Mouse (Mus musculus): ENCODE measurements at regions not wholly inside any gene's neighbourhood (a gene's known extent, or its start where the extent isn't known, plus 50 kb on each side); places are given as distances from the start of the nearest gene placed in this dataset.

- H3K4me1 ChIP-seq (ENCODE audit: control insufficient read depth, insufficient read depth, low read length): peaks cover 2% of the 10 kb centered on the region; the same call in 1 of the 2 replicates
- H3K4me3 ChIP-seq (ENCODE audit: insufficient read depth, low read depth, low read length): no peak overlapping the region
- H3K27me3 ChIP-seq (ENCODE audit: control insufficient read depth, insufficient read depth, low read length): no peaks in the 10 kb centered on the region
- H3K27ac ChIP-seq (replicated peaks; ENCODE audit: insufficient read depth, low read depth, low read length): no peak overlapping the region
- H3K79me2 ChIP-seq (ENCODE audit: control insufficient read depth, insufficient read depth, low read length): no peaks in the 10 kb centered on the region
- WGBS: 55% methylated on average over 6 of the region's 6 CpGs
- TF ChIP-seq CTCF (IDR thresholded peaks at IDR 0.05; ENCODE audit: low read depth, low read length) (no peak), POLR2A (IDR thresholded peaks at IDR 0.05; ENCODE audit: extremely low read depth, insufficient read depth, low read length) (no peak)
- H3K9ac ChIP-seq (ENCODE audit: low read depth, low read length): no peak overlapping the region
- no peaks in the 10 kb centered on the region for H3K36me3 ChIP-seq (ENCODE audit: control insufficient read depth, insufficient read depth, low read length)
- DNase-seq (ENCODE audit: extremely low read depth, low read depth, low spot score): peak; percentile 41
Observed at GRCm38 (mm10) chr13:97376232-97376523, 135.3 kb downstream of the Enc1 start.

GRCm38 (mm10) chr13:97375501-97376231 is 134.8 kb downstream of the Enc1 start:
- H3K36me3 ChIP-seq (ENCODE audit: control insufficient read depth, insufficient read depth, low read length): no peaks in the 10 kb centered on the region
- no peak overlapping the region for H3K27ac ChIP-seq (replicated peaks; ENCODE audit: insufficient read depth, low read depth, low read length)
- no peak for TF ChIP-seq CTCF (IDR thresholded peaks at IDR 0.05; ENCODE audit: low read depth, low read length)
- no peak for TF ChIP-seq POLR2A (IDR thresholded peaks at IDR 0.05; ENCODE audit: extremely low read depth, insufficient read depth, low read length)
- no peak overlapping the region for H3K4me3 ChIP-seq (ENCODE audit: insufficient read depth, low read depth, low read length)
- H3K9ac ChIP-seq (ENCODE audit: low read depth, low read length): no peak overlapping the region
- peak; percentile 95 for DNase-seq (ENCODE audit: extremely low read depth, low read depth, low spot score)
- peaks cover 2% of the 10 kb centered on the region; the same call in 1 of the 2 replicates for H3K4me1 ChIP-seq (ENCODE audit: control insufficient read depth, insufficient read depth, low read length)
- WGBS: 24% methylated on average over 14 of the region's 14 CpGs
- H3K79me2 ChIP-seq (ENCODE audit: control insufficient read depth, insufficient read depth, low read length): no peaks in the 10 kb centered on the region
- H3K27me3 ChIP-seq (ENCODE audit: control insufficient read depth, insufficient read depth, low read length): no peaks in the 10 kb centered on the region

- Histone ChIP-seq H3K4me3 (ENCODE audit: insufficient read depth, low read depth, low read length) (no peak overlapping the region), H3K9ac (ENCODE audit: low read depth, low read length) (no peak overlapping the region), H3K27me3 (ENCODE audit: control insufficient read depth, insufficient read depth, low read length) (no peaks in the 10 kb centered on the region), H3K79me2 (ENCODE audit: control insufficient read depth, insufficient read depth, low read length) (no peaks in the 10 kb centered on the region), H3K36me3 (ENCODE audit: control insufficient read depth, insufficient read depth, low read length) (no peaks in the 10 kb centered on the region), H3K27ac (replicated peaks; ENCODE audit: insufficient read depth, low read depth, low read length) (no peak overlapping the region), H3K4me1 (ENCODE audit: control insufficient read depth, insufficient read depth, low read length) (peaks cover 2% of the 10 kb centered on the region; the same call in 1 of the 2 replicates)
- WGBS: 57% methylated on average over 7 of the region's 7 CpGs
- TF ChIP-seq POLR2A (IDR thresholded peaks at IDR 0.05; ENCODE audit: extremely low read depth, insufficient read depth, low read length) (no peak), CTCF (IDR thresholded peaks at IDR 0.05; ENCODE audit: low read depth, low read length) (no peak)
- DNase-seq (ENCODE audit: extremely low read depth, low read depth, low spot score): no peak
Observed at GRCm38 (mm10) chr13:97372348-97372747, 131.4 kb downstream of the Enc1 start.

DNA sequence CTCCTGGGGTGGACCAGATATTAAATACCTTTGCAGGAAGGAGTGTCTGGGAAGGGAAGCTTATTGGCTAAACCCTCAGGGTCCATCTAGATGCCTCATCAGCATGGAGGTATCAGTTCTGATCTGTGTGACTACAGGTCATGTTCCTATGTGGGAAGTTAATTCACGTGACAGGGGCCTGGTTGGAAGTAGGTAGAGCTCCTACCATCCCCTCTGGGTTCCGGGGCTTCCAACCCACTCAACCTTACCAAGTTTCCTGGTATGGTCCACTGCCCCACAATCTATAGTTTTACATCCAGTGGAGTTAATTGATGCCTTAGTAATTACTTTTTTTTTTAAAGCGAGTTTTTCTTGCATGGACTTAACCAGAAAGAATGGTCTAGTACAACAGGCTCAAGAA is 130.3 kb downstream of the Enc1 start:
- Histone ChIP-seq H3K27ac (replicated peaks; ENCODE audit: insufficient read depth, low read depth, low read length) (no peak overlapping the region), H3K27me3 (ENCODE audit: control insufficient read depth, insufficient read depth, low read length) (no peaks in the 10 kb centered on the region), H3K36me3 (ENCODE audit: control insufficient read depth, insufficient read depth, low read length) (no peaks in the 10 kb centered on the region), H3K79me2 (ENCODE audit: control insufficient read depth, insufficient read depth, low read length) (no peaks in the 10 kb centered on the region), H3K9ac (ENCODE audit: low read depth, low read length) (no peak overlapping the region), H3K4me3 (ENCODE audit: insufficient read depth, low read depth, low read length) (no peak overlapping the region), H3K4me1 (ENCODE audit: control insufficient read depth, insufficient read depth, low read length) (peaks cover under 1% of the 10 kb centered on the region; the same call in 1 of the 2 replicates)
- no peak for TF ChIP-seq CTCF (IDR thresholded peaks at IDR 0.05; ENCODE audit: low read depth, low read length)
- no peak for TF ChIP-seq POLR2A (IDR thresholded peaks at IDR 0.05; ENCODE audit: extremely low read depth, insufficient read depth, low read length)
- no peak for DNase-seq (ENCODE audit: extremely low read depth, low read depth, low spot score)
- WGBS: 97% methylated on average over 3 of the region's 3 CpGs

- TF ChIP-seq POLR2A (IDR thresholded peaks at IDR 0.05; ENCODE audit: extremely low read depth, insufficient read depth, low read length) (no peak), CTCF (IDR thresholded peaks at IDR 0.05; ENCODE audit: low read depth, low read length) (no peak)
- DNase-seq (ENCODE audit: extremely low read depth, low read depth, low spot score): no peak
- no peak overlapping the region for H3K9ac ChIP-seq (ENCODE audit: low read depth, low read length)
- H3K27ac ChIP-seq (replicated peaks; ENCODE audit: insufficient read depth, low read depth, low read length): no peak overlapping the region
- no peaks in the 10 kb centered on the region for H3K36me3 ChIP-seq (ENCODE audit: control insufficient read depth, insufficient read depth, low read length)
- no peaks in the 10 kb centered on the region for H3K27me3 ChIP-seq (ENCODE audit: control insufficient read depth, insufficient read depth, low read length)
- peaks cover 4% of the 10 kb centered on the region for H3K4me1 ChIP-seq (ENCODE audit: control insufficient read depth, insufficient read depth, low read length)
- H3K79me2 ChIP-seq (ENCODE audit: control insufficient read depth, insufficient read depth, low read length): no peaks in the 10 kb centered on the region
- 88% methylated on average over 8 of the region's 8 CpGs for WGBS
- H3K4me3 ChIP-seq (ENCODE audit: insufficient read depth, low read depth, low read length): no peak overlapping the region
Observed at GRCm38 (mm10) chr13:97366723-97367122, 125.8 kb downstream of the Enc1 start.

- no peak overlapping the region for H3K4me3 ChIP-seq (ENCODE audit: insufficient read depth, low read depth, low read length)
- no peak for DNase-seq (ENCODE audit: extremely low read depth, low read depth, low spot score)
- WGBS: 77% methylated on average over 18 of the region's 18 CpGs
- no peaks in the 10 kb centered on the region for H3K27me3 ChIP-seq (ENCODE audit: control insufficient read depth, insufficient read depth, low read length)
- no peak for TF ChIP-seq POLR2A (IDR thresholded peaks at IDR 0.05; ENCODE audit: extremely low read depth, insufficient read depth, low read length)
- no peak for TF ChIP-seq CTCF (IDR thresholded peaks at IDR 0.05; ENCODE audit: low read depth, low read length)
- no peak overlapping the region for H3K9ac ChIP-seq (ENCODE audit: low read depth, low read length)
- no peaks in the 10 kb centered on the region for H3K79me2 ChIP-seq (ENCODE audit: control insufficient read depth, insufficient read depth, low read length)
- H3K4me1 ChIP-seq (ENCODE audit: control insufficient read depth, insufficient read depth, low read length): peaks cover 4% of the 10 kb centered on the region
- no peak overlapping the region for H3K27ac ChIP-seq (replicated peaks; ENCODE audit: insufficient read depth, low read depth, low read length)
- no peaks in the 10 kb centered on the region for H3K36me3 ChIP-seq (ENCODE audit: control insufficient read depth, insufficient read depth, low read length)
Observed at GRCm38 (mm10) chr13:97365557-97366244, 124.8 kb downstream of the Enc1 start.

All from liver, adult 2 months (tissue).